Mouse (Mus musculus): ENCODE data around the gene Prdm16. TPM values are rescaled to one million over a fixed set of nuclear protein-coding genes. Genes with fewer than 3 reads are reported as not detected.

Prdm16 gene
- total RNA-seq, 1 experiment: 3.1 TPM

- Histone ChIP-seq H3K4me3 (ENCODE audit: insufficient read depth in 1 of 2, low read depth in 1 of 2, low read length in 2 of 2, poor library complexity in 1 of 2, severe bottlenecking in 1 of 2) (no peak overlapping the region), H3K9ac (ENCODE audit: insufficient read depth, low read depth, low read length, poor library complexity, severe bottlenecking) (no peak overlapping the region), H3K9me3 (ENCODE audit: control insufficient read depth, insufficient read depth, low read depth, low read length) (no peaks in the 10 kb centered on the region), H3K4me1 (ENCODE audit: control insufficient read depth in 2 of 2, insufficient read depth in 2 of 2, low read length in 2 of 2, poor library complexity in 1 of 2) (no peaks in the 10 kb centered on the region), H3K36me3 (ENCODE audit: control insufficient read depth, insufficient read depth, low read length, poor library complexity, severe bottlenecking) (no peaks in the 10 kb centered on the region), H3K27ac (ENCODE audit: insufficient read depth, low read depth, low read length, poor library complexity, severe bottlenecking) (no peak overlapping the region)
- DNase-seq (ENCODE audit: low read depth, low spot score): no peak
- TF ChIP-seq MAFK (IDR thresholded peaks at IDR 0.05; ENCODE audit: insufficient read depth, low read depth, low read length) (no peak), HCFC1 (IDR thresholded peaks at IDR 0.05; ENCODE audit: borderline replicate concordance, insufficient read depth, low read length) (no peak), ZNF384 (IDR thresholded peaks at IDR 0.05; ENCODE audit: low read depth, low read length) (no peak), ZC3H11A (IDR thresholded peaks at IDR 0.05; ENCODE audit: borderline replicate concordance, low read depth, low read length) (no peak), CHD2 (IDR thresholded peaks at IDR 0.05; ENCODE audit: low read depth, low read length) (no peak)
- in situ Hi-C loops (cut with MboI; ENCODE audit: low sequenced_read_pairs in 2 of 2, unreplicated experiment in 2 of 2): no loop called here
These were observed 79.5 kb downstream of the Prdm16 start for GRCm38 (mm10) chr4:154557168-154557567.

- H3K9ac ChIP-seq (ENCODE audit: insufficient read depth, low read depth, low read length, poor library complexity, severe bottlenecking): no peak overlapping the region
- no peak overlapping the region for H3K4me3 ChIP-seq (ENCODE audit: insufficient read depth in 1 of 2, low read depth in 1 of 2, low read length in 2 of 2, poor library complexity in 1 of 2, severe bottlenecking in 1 of 2)
- in situ Hi-C loops (cut with MboI; ENCODE audit: low sequenced_read_pairs in 2 of 2, unreplicated experiment in 2 of 2): no loop called here
- no peak for DNase-seq (ENCODE audit: low read depth, low spot score)
- no peaks in the 10 kb centered on the region for H3K9me3 ChIP-seq (ENCODE audit: control insufficient read depth, insufficient read depth, low read depth, low read length)
- no peaks in the 10 kb centered on the region for H3K36me3 ChIP-seq (ENCODE audit: control insufficient read depth, insufficient read depth, low read length, poor library complexity, severe bottlenecking)
- H3K4me1 ChIP-seq (ENCODE audit: control insufficient read depth in 2 of 2, insufficient read depth in 2 of 2, low read length in 2 of 2, poor library complexity in 1 of 2): no peaks in the 10 kb centered on the region
- no peak overlapping the region for H3K27ac ChIP-seq (ENCODE audit: insufficient read depth, low read depth, low read length, poor library complexity, severe bottlenecking)
- TF ChIP-seq ZC3H11A (IDR thresholded peaks at IDR 0.05; ENCODE audit: borderline replicate concordance, low read depth, low read length) (no peak), CHD2 (IDR thresholded peaks at IDR 0.05; ENCODE audit: low read depth, low read length) (no peak), ZNF384 (IDR thresholded peaks at IDR 0.05; ENCODE audit: low read depth, low read length) (no peak), HCFC1 (IDR thresholded peaks at IDR 0.05; ENCODE audit: borderline replicate concordance, insufficient read depth, low read length) (no peak), MAFK (IDR thresholded peaks at IDR 0.05; ENCODE audit: insufficient read depth, low read depth, low read length) (no peak)
These were observed 80.3 kb downstream of the Prdm16 start for GRCm38 (mm10) chr4:154556418-154556817.

GRCm38 (mm10) chr4:154549961-154550393 lies 86.7 kb downstream of the Prdm16 start:
- in situ Hi-C loops (cut with MboI; ENCODE audit: low sequenced_read_pairs in 2 of 2, unreplicated experiment in 2 of 2): no loop called here
- H3K9ac ChIP-seq (ENCODE audit: insufficient read depth, low read depth, low read length, poor library complexity, severe bottlenecking): no peak overlapping the region

GRCm38 (mm10) chr4:154549497-154549896 lies 87.2 kb downstream of the Prdm16 start:
- in situ Hi-C loops (cut with MboI; ENCODE audit: low sequenced_read_pairs in 2 of 2, unreplicated experiment in 2 of 2): no loop called here
- DNase-seq (ENCODE audit: low read depth, low spot score): no peak
- H3K9ac ChIP-seq (ENCODE audit: insufficient read depth, low read depth, low read length, poor library complexity, severe bottlenecking): no peak overlapping the region
- H3K9me3 ChIP-seq (ENCODE audit: control insufficient read depth, insufficient read depth, low read depth, low read length): no peaks in the 10 kb centered on the region
- H3K27ac ChIP-seq (ENCODE audit: insufficient read depth, low read depth, low read length, poor library complexity, severe bottlenecking): no peak overlapping the region
- H3K4me3 ChIP-seq (ENCODE audit: insufficient read depth in 1 of 2, low read depth in 1 of 2, low read length in 2 of 2, poor library complexity in 1 of 2, severe bottlenecking in 1 of 2): no peak overlapping the region
- H3K36me3 ChIP-seq (ENCODE audit: control insufficient read depth, insufficient read depth, low read length, poor library complexity, severe bottlenecking): no peaks in the 10 kb centered on the region
- no peak for TF ChIP-seq HCFC1 (IDR thresholded peaks at IDR 0.05; ENCODE audit: borderline replicate concordance, insufficient read depth, low read length)
- no peak for TF ChIP-seq ZNF384 (IDR thresholded peaks at IDR 0.05; ENCODE audit: low read depth, low read length)
- H3K4me1 ChIP-seq (ENCODE audit: control insufficient read depth in 2 of 2, insufficient read depth in 2 of 2, low read length in 2 of 2, poor library complexity in 1 of 2): no peaks in the 10 kb centered on the region

More at GRCm38 (mm10) chr4:154549961-154550393, 86.7 kb downstream of the Prdm16 start:
- Histone ChIP-seq H3K4me3 (ENCODE audit: insufficient read depth in 1 of 2, low read depth in 1 of 2, low read length in 2 of 2, poor library complexity in 1 of 2, severe bottlenecking in 1 of 2) (no peak overlapping the region), H3K9me3 (ENCODE audit: control insufficient read depth, insufficient read depth, low read depth, low read length) (no peaks in the 10 kb centered on the region), H3K36me3 (ENCODE audit: control insufficient read depth, insufficient read depth, low read length, poor library complexity, severe bottlenecking) (no peaks in the 10 kb centered on the region), H3K27ac (ENCODE audit: insufficient read depth, low read depth, low read length, poor library complexity, severe bottlenecking) (no peak overlapping the region), H3K4me1 (ENCODE audit: control insufficient read depth in 2 of 2, insufficient read depth in 2 of 2, low read length in 2 of 2, poor library complexity in 1 of 2) (no peaks in the 10 kb centered on the region)
- no peak for DNase-seq (ENCODE audit: low read depth, low spot score)
- TF ChIP-seq HCFC1 (IDR thresholded peaks at IDR 0.05; ENCODE audit: borderline replicate concordance, insufficient read depth, low read length) (no peak), MAFK (IDR thresholded peaks at IDR 0.05; ENCODE audit: insufficient read depth, low read depth, low read length) (no peak), ZC3H11A (IDR thresholded peaks at IDR 0.05; ENCODE audit: borderline replicate concordance, low read depth, low read length) (no peak), CHD2 (IDR thresholded peaks at IDR 0.05; ENCODE audit: low read depth, low read length) (no peak), ZNF384 (IDR thresholded peaks at IDR 0.05; ENCODE audit: low read depth, low read length) (no peak)
